Comparison of ENCODE assay signal across 13 mouse cellular contexts in the genomic region with DNA sequence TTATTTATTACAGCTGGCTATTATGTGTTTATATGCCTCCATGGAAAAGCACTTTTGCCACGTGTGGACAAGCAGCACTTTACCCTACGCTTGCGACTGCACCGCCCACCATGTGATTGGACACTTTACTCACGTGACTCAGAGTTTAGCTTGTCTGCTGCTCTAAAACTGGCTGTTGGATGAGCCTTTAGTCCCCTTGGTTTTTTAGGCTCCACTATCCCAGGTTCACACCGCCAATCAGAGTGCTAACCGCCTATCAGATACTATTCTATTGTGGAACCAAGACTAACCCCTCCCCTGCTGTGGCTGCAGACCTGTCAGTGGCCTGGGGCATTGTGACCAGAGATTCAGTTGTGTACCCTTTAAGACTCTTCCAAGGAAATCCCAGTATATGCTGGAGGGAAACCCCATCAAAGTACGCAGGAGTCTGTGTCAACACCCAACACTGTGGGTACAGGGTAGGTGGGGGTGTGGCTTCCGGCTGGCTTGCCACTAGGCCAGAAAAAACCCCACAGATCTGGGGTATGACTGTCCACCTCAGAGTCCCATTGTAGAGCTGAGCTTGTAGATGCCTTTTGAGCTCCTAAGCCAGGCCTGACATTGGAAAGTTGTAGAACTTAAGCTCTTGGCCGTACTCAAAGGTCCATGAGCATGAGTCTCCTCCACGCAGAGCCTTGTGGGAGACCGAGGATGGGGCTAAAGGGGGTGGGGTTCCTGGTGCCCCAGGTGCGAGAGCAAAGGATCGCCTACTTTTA. TPM values are rescaled to one million over a fixed set of nuclear protein-coding genes. Genes with fewer than 3 reads are reported as not detected.
A peak's percentile ranks its signal among the peaks of the same experiment; 100 is the strongest.
DNase-seq lines count a peak whose midpoint lies in the region; ATAC-seq and TF ChIP-seq lines count a peak whose summit lies in the region.
"Had no signal": no experiment of that assay in that cellular context is flagged by ENCODE, and none has a peak within 500 bp of the region (broad histone marks: within the 10 kb centered on the region; RNA-seq: fewer than 3 reads in every experiment).

No protein-coding gene starts in this region.

- no peak for ATAC-seq in kidney, embryonic 15.5 days (replicated peaks; ENCODE audit: low FRiP score)
- ATAC-seq in liver, embryonic 11.5 days (replicated peaks; ENCODE audit: low FRiP score), result no peak
- ATAC-seq: intestine, postnatal 0 days had no signal

- 69% methylated on average over 14 of the region's 14 CpGs for WGBS in kidney, embryonic 15.5 days
- WGBS in liver, embryonic 11.5 days, result 52% methylated on average over 14 of the region's 14 CpGs

- H3K9ac ChIP-seq in kidney, embryonic 15.5 days, result no peak overlapping the region
- H3K9ac ChIP-seq in liver, embryonic 11.5 days (ENCODE audit: low read depth, low read length), result peak overlapping the region; percentile 44; the same call in 1 of the 2 replicates
- H3K9ac ChIP-seq: midbrain, embryonic 12.5 days had no signal

- H3K4me3 ChIP-seq in kidney, embryonic 15.5 days (replicated peaks), result no peak overlapping the region
- H3K4me3 ChIP-seq in liver, embryonic 11.5 days (ENCODE audit: low read depth, low read length), result no peak overlapping the region
- no peak overlapping the region for H3K4me3 ChIP-seq in myocyte
- H3K4me3 ChIP-seq: heart, adult 2 months; left cerebral cortex, adult 2 months; midbrain, embryonic 12.5 days had no signal

- H3K4me2 ChIP-seq in kidney, embryonic 15.5 days, result no peak overlapping the region
- H3K4me2 ChIP-seq in liver, embryonic 11.5 days, result no peak overlapping the region
- peak overlapping the region; percentile 57 for H3K4me2 ChIP-seq in myocyte (ENCODE audit: low read depth)
- H3K4me2 ChIP-seq: midbrain, embryonic 12.5 days had no signal

- peaks cover 28% of the 10 kb centered on the region for H3K4me1 ChIP-seq in kidney, embryonic 15.5 days
- H3K4me1 ChIP-seq in liver, embryonic 11.5 days (replicated peaks; ENCODE audit: control insufficient read depth, insufficient read depth, low read length), result peaks cover 50% of the 10 kb centered on the region

- peak; percentile 33 for DNase-seq in kidney, adult 9 months
- DNase-seq in liver, embryonic 11.5 days (ENCODE audit: low spot score), result no peak
- DNase-seq in cerebellum, adult 8-10 months, result no peak
- no peak for DNase-seq in retina, postnatal 1 day
- DNase-seq in layer of hippocampus, postnatal 25 days (ENCODE audit: extremely low spot score in 1 of 2, low spot score in 1 of 2), result no peak
- no peak for DNase-seq in kidney, postnatal 25 days
- DNase-seq: cerebellum, adult 11 months had no signal

- H3K36me3 ChIP-seq in kidney, embryonic 15.5 days, result no peaks in the 10 kb centered on the region
- H3K36me3 ChIP-seq in liver, embryonic 11.5 days (ENCODE audit: control insufficient read depth, insufficient read depth, low read length), result no peaks in the 10 kb centered on the region
- H3K36me3 ChIP-seq in myocyte (ENCODE audit: control insufficient read depth, insufficient read depth), result no peaks in the 10 kb centered on the region
- H3K36me3 ChIP-seq: midbrain, embryonic 12.5 days had no signal

- no peak overlapping the region for H3K27ac ChIP-seq in kidney, embryonic 15.5 days
- H3K27ac ChIP-seq in liver, embryonic 11.5 days (ENCODE audit: low read depth, low read length), result no peak overlapping the region
- H3K27ac ChIP-seq: heart, adult 2 months; left cerebral cortex, adult 2 months; midbrain, embryonic 12.5 days had no signal

- H3K79me2 ChIP-seq in myocyte (ENCODE audit: control insufficient read depth, insufficient read depth), result no peaks in the 10 kb centered on the region

- H3ac ChIP-seq in myocyte (ENCODE audit: control insufficient read depth, insufficient read length), result no peak overlapping the region

- no peak for TF ChIP-seq POLR2A in myocyte (IDR thresholded peaks at IDR 0.05; ENCODE audit: insufficient read length, low read depth)

- H3K27me3 ChIP-seq in kidney, embryonic 15.5 days, result 0 out of 2 replicates have a peak, but pooled peaks cover 4% of the 10 kb centered on the region
- no peaks in the 10 kb centered on the region for H3K27me3 ChIP-seq in liver, embryonic 11.5 days (replicated peaks; ENCODE audit: control insufficient read depth, insufficient read depth, low read length)
- H3K27me3 ChIP-seq in myocyte (ENCODE audit: control insufficient read depth, insufficient read depth, insufficient read length), result no peaks in the 10 kb centered on the region

- no peaks in the 10 kb centered on the region for H3K9me3 ChIP-seq in kidney, embryonic 15.5 days (replicated peaks)
- H3K9me3 ChIP-seq in liver, embryonic 11.5 days (ENCODE audit: control insufficient read depth, low read length), result no peaks in the 10 kb centered on the region
- H3K9me3 ChIP-seq: midbrain, embryonic 12.5 days had no signal

TF ChIP-seq in myocyte, 11 proteins besides CTCF, POLR2A, EP300 and RAD21:
- TF ChIP-seq MYOG (IDR thresholded peaks at IDR 0.05; ENCODE audit: control insufficient read depth in 1 of 3, insufficient read depth in 1 of 3, insufficient read length in 2 of 3, low read depth in 2 of 3), result no peak
- TF ChIP-seq E2F4 (IDR thresholded peaks at IDR 0.05; ENCODE audit: insufficient read depth), result no peak
- no peak for TF ChIP-seq CEBPB (IDR thresholded peaks at IDR 0.05; ENCODE audit: insufficient read depth, poor library complexity, severe bottlenecking)
- no peak for TF ChIP-seq SRF (IDR thresholded peaks at IDR 0.05; ENCODE audit: control insufficient read depth, insufficient read length, low read depth)
- no peak for TF ChIP-seq USF1 (IDR thresholded peaks at IDR 0.05; ENCODE audit: low read depth)
- no peak for TF ChIP-seq REST (IDR thresholded peaks at IDR 0.05; ENCODE audit: insufficient read depth, insufficient read length)
- TF ChIP-seq TCF3 (IDR thresholded peaks at IDR 0.05; ENCODE audit: insufficient read length, low read depth), result no peak
- no peak for TF ChIP-seq MYOD1 (IDR thresholded peaks at IDR 0.05; ENCODE audit: control insufficient read depth in 1 of 3, insufficient read length in 2 of 3, low read depth in 2 of 3)
- no peak for TF ChIP-seq MAX (IDR thresholded peaks at IDR 0.05; ENCODE audit: low read depth)
TF ChIP-seq in myocyte: peak in this region for 0.

RNA-seq across cellular contexts. Expression of a gene that starts 32.8 kb away (rescaled TPM):
- polyA plus RNA-seq in kidney, embryonic 15.5 days (2015; fragmentation: Nextera tagmentation; extraction: Ambion mirVana), result 12.0 and 13.0 TPM in 2 replicates
- polyA plus RNA-seq in liver, embryonic 11.5 days (2014; fragmentation: Nextera tagmentation; extraction: Ambion mirVana), result 6.0 and 6.7 TPM in 2 replicates
- polyA plus RNA-seq in myocyte (2012; fragmentation: generic; extraction: Trizol), result 0.54 TPM
- total RNA-seq in layer of hippocampus, postnatal 25 days (2021), result 1 to 10 TPM; 5.6 to 8.2 TPM

RNA-seq across cellular contexts. Expression of a gene that starts 45.8 kb away (rescaled TPM):
- polyA plus RNA-seq in kidney, embryonic 15.5 days (2015; fragmentation: Nextera tagmentation; extraction: Ambion mirVana), result 289 and 308 TPM in 2 replicates
- 147 and 149 TPM in 2 replicates for polyA plus RNA-seq in liver, embryonic 11.5 days (2014; fragmentation: Nextera tagmentation; extraction: Ambion mirVana)
- polyA plus RNA-seq in myocyte (2012; fragmentation: generic; extraction: Trizol), result 741 TPM
- total RNA-seq in layer of hippocampus, postnatal 25 days (2021), result 100 to 1,000 TPM; 556 to 630 TPM
